Mouse (Mus musculus) lung, adult 18-20 months (tissue): ENCODE results near the gene Ass1.
A peak's percentile ranks its signal among the peaks of the same experiment; 100 is the strongest.

ENCODE experiments used
- DNase-seq, 2 experiments: peaks; one replicate each; pipeline ENCODE4 v3.0.0; 2022; ENCODE audit warnings: mixed read lengths in 2 of 2

Gene Ass1

DNA sequence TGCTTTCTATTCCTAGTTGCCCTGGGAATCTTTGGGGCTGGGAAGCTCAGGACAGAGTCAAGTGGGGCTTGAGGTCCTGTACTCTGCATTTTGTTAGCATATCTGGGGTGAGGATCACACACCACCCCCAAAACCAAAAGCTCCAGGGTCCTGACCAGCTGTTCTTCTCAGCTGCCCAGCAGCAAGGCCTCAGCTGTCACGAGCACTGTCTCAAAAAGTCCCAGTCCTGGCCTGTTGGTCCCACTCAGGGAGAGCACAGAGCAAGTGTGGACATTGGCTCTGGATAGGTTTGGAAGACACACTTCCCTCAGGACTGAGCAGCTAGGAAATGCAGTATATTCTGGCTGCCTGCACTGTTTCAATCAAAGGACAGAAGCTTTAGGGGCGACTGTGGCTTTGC is 20.5 kb downstream of the Ass1 start:
- DNase-seq = no peak

- DNase-seq = no peak
Observed at GRCm38 (mm10) chr2:31492308-31492707, 22.3 kb downstream of the Ass1 start.

GRCm38 (mm10) chr2:31493243-31493642 is 23.2 kb downstream of the Ass1 start:
- DNase-seq = no peak

GRCm38 (mm10) chr2:31494315-31494714 is 24.3 kb downstream of the Ass1 start:
- no peak for DNase-seq

DNA sequence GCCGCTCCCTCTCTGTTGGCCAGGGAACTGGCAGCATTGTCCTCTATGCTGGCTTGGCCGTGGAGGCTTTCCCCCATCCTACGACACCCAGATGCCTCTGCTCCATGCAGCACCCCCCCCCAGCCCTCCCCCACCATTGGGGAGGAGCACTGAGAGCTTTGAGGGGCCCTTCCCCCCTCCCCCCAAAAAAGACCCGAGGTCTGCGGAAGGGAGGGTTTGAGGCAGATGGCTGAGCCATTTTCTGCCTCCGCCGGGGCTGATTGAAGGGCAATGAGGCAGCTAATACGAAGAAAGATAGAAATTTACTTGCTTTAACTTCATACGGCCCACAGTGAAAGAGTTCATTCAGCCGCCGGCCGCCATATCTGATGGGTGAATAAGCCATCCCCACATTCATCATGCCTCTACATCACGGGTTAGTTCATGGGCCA is 25.1 kb downstream of the Ass1 start:
- DNase-seq = no peak

DNA sequence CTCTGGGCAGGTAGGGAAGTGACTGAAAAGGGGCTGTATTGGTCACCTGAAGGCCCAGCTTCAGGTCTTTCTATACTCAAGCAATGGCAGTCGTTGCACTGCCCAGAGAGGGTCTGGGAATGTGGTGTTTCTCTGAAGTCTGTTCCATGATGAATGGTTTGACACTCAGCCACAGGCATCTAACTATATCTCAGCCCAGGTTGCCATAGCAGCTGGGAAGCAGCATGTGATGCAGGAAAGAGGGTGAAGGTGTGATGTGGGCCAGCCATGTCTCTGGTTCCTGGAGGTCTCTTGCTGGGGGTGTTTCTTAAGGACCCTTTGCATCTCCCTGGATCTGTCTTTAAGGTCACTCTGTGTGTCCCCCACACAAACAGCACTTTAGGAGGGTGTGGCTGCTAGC is 26.1 kb downstream of the Ass1 start:
- no peak for DNase-seq

DNA sequence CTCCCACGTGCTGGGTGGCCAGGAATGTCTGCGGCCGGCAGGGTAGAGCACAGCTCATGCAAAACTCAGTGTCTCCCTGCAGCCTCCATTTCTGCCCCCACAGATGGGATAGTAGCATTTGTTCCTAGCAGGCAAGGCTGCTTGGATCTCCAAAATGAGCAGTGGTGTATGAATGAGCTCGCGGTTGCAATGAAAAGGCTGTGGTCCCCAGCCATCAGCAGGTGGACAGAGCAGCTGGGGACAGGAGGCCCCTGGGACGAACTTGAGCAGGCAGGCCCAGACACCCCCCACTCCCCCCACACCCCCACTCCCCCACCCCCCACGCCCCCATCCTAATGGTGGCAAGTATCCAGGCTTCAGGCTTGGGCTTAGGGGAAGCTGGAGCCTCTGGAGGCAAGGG is 27.1 kb downstream of the Ass1 start:
- no peak for DNase-seq

- no peak for DNase-seq
Observed at GRCm38 (mm10) chr2:31497635-31498034, 27.6 kb downstream of the Ass1 start.

DNA sequence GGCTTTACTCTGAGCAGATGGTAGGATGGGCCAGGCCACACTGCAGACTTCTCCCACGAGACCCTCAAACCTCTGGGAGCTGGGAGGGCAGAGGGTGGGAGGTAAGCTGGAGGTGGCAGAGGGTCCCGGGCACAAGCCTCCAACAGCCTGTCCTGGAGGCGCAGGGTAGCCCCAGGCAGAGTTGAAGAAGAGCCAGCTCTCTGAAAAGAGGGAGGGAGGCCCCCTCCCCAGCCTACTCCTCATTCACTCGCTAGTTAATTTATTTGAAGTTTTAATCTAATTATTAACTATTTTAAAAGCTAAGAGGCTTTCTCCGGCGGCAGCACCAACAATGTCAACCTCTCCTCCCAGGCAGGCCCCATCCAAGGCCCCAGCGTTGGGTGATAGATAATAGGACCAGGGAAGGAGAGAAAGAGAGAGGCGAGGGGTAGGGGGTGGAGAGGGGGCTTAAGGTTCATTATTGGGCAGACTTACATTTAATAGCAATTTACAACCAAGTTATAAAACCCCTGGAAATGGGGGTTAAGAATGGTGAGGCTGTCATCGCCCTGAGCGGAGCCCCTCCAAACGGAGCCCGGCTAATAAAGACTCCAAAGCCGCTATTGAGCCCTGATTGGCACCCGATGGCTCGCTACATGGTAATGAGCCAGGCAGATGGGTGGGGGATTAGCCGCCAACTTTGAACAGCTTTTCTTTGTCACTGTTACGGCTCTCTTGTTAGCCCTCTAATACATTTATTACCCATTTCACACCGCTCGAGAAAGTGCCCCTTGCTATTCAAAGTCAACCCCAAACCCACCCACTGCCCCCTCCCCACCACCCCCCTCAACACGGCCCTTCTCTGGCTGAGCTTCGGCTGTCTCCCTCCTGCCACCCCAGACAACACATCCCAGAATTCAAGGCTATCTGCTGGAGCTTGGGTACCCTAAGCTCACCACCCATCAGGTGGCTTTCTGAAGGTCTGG is 29.6 kb downstream of the Ass1 start:
- no peak for DNase-seq

DNA sequence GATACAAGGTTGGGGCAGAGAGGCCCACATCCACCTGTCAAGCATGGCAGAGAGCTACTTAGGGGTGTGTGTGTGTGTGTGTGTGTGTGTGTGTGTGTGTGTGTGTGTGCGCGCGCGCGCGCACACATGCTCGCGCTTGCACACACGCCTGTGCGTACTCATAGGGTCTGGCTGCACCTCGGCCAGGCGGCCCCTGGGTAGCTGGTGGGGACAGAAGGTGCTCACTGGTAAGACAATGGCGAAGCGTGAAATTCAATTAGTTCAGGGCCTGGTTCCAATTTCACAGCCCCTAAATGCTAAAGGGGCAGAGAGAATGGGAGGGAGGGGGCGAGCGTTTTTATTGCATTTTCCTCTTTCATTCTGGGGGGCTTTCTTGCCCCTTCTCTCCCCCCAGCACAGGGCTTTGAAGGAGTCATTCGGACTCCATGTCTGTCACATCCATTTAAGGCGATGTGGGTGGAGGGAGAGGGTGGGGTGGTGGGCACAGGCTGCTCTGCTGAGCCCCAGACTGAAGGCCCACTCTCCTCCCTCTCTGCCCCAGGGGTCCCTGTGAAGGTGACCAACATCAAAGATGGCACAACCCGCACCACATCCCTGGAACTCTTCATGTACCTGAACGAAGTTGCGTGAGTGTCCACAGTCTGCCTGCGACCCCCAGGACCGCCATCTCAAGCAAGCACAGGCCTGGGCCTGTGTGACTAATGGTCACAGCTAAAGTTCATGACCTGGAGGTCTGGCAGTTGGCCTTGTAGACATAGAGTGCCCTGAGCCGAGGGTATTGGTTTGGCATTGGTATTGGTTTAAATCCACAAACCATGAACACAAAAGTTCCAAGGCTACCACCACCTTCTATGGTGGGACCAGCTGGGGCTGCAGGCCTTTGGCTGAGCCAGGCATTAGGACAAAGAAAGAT is 30.5 kb downstream of the Ass1 start:
- DNase-seq = no peak

DNA sequence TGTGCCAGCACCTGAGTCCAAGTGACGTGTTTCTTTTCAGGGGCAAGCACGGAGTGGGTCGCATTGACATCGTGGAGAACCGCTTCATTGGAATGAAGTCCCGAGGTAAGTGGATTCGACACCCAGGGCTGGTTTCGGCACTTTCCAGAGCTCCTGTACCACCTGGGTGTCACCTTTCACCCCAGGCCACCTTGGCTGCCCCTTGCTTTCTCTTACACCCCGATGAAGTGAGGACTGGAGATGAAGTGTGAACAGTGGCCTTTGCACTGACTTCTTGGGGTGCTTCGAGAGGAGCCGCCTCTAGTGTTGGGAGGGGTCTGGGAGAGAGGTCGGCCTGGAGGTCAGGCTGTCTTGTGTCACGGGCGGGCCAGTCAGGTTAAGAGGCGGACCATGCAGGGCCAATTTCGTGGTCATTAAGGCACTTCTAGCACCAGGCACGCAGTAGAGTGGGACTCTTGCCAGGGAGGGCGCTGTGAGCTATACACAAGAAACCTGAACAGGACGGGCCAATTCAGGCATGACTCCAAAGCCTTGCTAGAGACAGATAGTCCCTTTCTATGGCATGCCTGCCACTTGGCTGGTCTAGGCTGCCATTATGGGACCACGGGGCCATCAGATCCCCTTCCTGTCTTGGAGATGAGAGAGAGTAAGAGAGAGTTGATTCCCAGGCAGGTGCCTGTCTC is 31.6 kb downstream of the Ass1 start:
- DNase-seq = peak in 1 of 2 experiments; percentile 7

GRCm38 (mm10) chr2:31502616-31503522 is 32.9 kb downstream of the Ass1 start:
- no peak for DNase-seq

GRCm38 (mm10) chr2:31505472-31505871 is 35.5 kb downstream of the Ass1 start:
- no peak for DNase-seq

- no peak for DNase-seq
Observed at GRCm38 (mm10) chr2:31508851-31509250, 38.8 kb downstream of the Ass1 start.

DNA sequence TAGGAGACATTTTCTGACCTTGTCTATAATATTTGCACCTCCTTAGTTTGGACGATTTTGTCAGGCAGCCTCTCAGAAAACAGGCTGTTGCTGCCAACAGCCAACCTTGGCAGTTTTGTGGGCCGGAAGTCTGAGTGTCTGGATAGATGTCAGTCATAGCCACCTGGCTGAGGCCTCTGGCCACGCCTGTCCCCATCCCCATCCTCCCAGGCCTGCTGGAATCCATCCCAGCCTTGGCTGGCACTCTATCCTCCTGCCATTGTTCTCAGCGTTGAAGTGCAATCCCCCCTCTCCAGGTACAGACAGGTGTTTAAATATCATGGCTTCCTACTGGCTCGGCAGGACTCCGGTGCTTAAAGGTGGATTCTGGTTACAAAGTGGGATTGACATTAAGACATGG is 41.3 kb downstream of the Ass1 start:
- DNase-seq = no peak

GRCm38 (mm10) chr2:31516557-31516956 is 46.5 kb downstream of the Ass1 start:
- no peak for DNase-seq

DNA sequence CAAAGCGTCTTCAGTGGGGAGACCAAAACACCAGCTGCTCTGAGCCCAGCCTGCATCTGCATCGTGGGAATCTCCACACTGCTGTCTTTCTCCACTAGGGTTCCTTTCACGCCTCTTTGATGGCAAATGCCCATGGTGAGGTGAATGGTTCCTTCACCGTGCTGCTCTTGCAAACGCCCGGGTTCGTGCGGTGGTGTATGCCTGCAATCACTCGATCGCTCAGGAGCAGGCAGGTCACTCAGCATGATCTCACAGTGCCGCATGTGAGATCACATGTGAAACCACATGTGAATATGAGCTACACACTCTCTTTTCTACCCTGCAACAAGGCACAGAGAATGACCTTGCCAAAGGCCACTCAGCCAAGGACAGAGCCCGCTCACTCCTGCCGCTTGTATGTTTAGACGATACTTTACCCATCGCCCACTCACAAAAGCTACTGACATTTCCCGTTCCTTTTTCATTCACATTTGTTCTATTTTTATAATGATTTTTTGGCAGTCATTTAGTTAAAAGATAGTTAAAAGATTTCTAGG is 51.9 kb downstream of the Ass1 start:
- DNase-seq = no peak

- DNase-seq = no peak
Observed at GRCm38 (mm10) chr2:31524641-31525040, 54.6 kb downstream of the Ass1 start.

- no peak for DNase-seq
Observed at GRCm38 (mm10) chr2:31525778-31526177, 55.8 kb downstream of the Ass1 start.

GRCm38 (mm10) chr2:31530201-31530600 is 60.2 kb downstream of the Ass1 start:
- DNase-seq = no peak

DNA sequence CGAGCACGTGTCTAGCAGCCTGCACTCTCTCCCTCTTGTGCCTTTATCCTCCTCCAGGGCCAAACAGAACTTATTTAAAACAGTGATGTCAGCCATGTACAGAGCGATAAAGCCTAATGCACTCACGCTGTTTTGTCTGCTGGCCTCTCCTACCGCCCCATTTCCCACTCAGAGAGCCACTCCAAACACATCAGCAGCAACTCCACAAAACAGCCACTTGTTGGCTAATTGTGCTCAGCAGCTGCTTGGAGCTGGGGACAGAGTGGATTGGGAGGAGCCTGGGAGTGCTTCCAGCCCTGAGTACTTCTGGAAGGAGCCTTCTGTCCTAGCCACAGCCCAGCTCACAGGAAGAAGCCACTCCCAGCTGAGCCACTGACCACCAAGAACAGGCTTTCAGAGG is 67.0 kb downstream of the Ass1 start:
- peak; percentile 85 to 92 for DNase-seq

DNA sequence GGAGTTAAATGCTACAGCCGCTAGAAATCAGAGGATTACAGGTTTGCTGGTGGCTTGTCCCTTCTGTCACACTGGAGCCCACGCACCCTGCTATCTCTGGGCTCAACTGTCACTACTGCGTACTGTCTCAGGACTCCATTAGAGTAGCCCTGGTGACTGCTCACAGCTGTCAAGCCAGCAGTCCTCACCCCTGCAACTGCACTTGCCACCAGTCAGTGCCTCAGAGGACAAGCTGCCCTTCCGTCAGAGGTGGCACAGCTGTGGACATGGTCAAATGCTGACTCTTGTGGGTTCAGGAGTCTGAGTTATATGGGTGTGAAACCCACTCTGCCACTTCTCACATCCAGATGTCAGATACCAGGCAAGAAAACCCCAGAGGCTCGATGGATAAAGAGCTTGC is 68.7 kb downstream of the Ass1 start:
- DNase-seq = no peak
